Mouse (Mus musculus) hindbrain, embryonic 14.5 days (tissue): ENCODE results near the gene Fthl17b. TPM values are rescaled to one million over a fixed set of nuclear protein-coding genes. Genes with fewer than 3 reads are reported as not detected.
"Not testable (repeated sequence)": the region's sequence is repeated elsewhere in the genome, so short reads cannot be mapped to it uniquely, and the experiment has no call there.

Source experiments
- ATAC-seq: fragments of 200-750 bp; cut with Nextera tagmentation; 2 replicates; pipeline ENCODE4 v1.8.0; 2017; ENCODE audit warnings: moderate number of reproducible peaks, mild to moderate bottlenecking, moderate TSS enrichment, moderate library complexity; ENCODE audit not compliant: low FRiP score
- DNase-seq: peaks from one replicate; pipeline ENCODE4 v3.0.0-alpha.2; 2015; ENCODE audit warnings: low spot score
- H3K27ac ChIP-seq: fragments of 300-500 bp; sonication (generic); 2 replicates; pipeline ENCODE4 v1.5.1; 2014; ENCODE audit warnings: mild to moderate bottlenecking, moderate library complexity
- H3K27me3 ChIP-seq: fragments of 300-500 bp; sonication (generic); 2 replicates; pipeline ENCODE4 v1.6.1; 2014; ENCODE audit warnings: mild to moderate bottlenecking, low read length, mixed read lengths; ENCODE audit not compliant: control insufficient read depth, insufficient read depth
- H3K36me3 ChIP-seq: fragments of 300-500 bp; sonication (generic); replicated peaks from 2 replicates; pipeline ENCODE4 v1.6.1; 2014; ENCODE audit not compliant: control insufficient read depth, insufficient read depth
- H3K4me1 ChIP-seq: fragments of 300-500 bp; sonication (generic); replicated peaks from 2 replicates; pipeline ENCODE4 v1.6.1; 2014; ENCODE audit warnings: antibody characterized with exemption, low read length, mixed read lengths; ENCODE audit not compliant: control insufficient read depth, insufficient read depth
- H3K4me2 ChIP-seq: fragments of 300-500 bp; sonication (generic); replicated peaks from 2 replicates; pipeline ENCODE4 v1.6.1; 2014; ENCODE audit warnings: mild to moderate bottlenecking, moderate library complexity
- H3K4me3 ChIP-seq: fragments of 300-500 bp; sonication (generic); replicated peaks from 2 replicates; pipeline ENCODE4 v1.5.1; 2014; ENCODE audit warnings: mild to moderate bottlenecking, low read length
- H3K9ac ChIP-seq: fragments of 300-500 bp; sonication (generic); 2 replicates; pipeline ENCODE4 v1.6.1; 2014
- H3K9me3 ChIP-seq: fragments of 300-500 bp; sonication (generic); 2 replicates; pipeline ENCODE4 v1.6.1; 2016; ENCODE audit warnings: low read length; ENCODE audit not compliant: control insufficient read depth
- WGBS: fragments of 180-500 bp; shearing (Covaris S2); extraction: QIAGEN DNeasy Blood & Tissue Kit; methylation state at CpG from one replicate; pipeline ENCODE4 v1.1.7; 2014; 5-methylcytosine and 5-hydroxymethylcytosine counted together
- polyA plus RNA-seq: library from polyadenylated mRNA; unstranded; fragments of >200 nt; fragmentation: Nextera tagmentation; extraction: Ambion mirVana; gene quantifications from 2 replicates; pipeline ENCODE4 v1.2.1, GENCODE M21; 2014

Gene Fthl17b
- not detected in 2 replicates for polyA plus RNA-seq

- not testable (repeated sequence) for H3K9ac ChIP-seq, H3K27ac ChIP-seq, DNase-seq, H3K4me1 ChIP-seq, H3K4me3 ChIP-seq, H3K27me3 ChIP-seq, H3K9me3 ChIP-seq, H3K36me3 ChIP-seq, H3K4me2 ChIP-seq, ATAC-seq
- 95% methylated on average over 4 of the region's 11 CpGs for WGBS
Measured at GRCm38 (mm10) chrX:8962875-8963274, at the start of gene Fthl17b. Gene Fthl17b, minus strand, starts transcription at chrX:8962975.

GRCm38 (mm10) chrX:8986655-8987054, 23.9 kb upstream of the Fthl17b start, which contains the start of gene Fthl17d:
Gene Fthl17d, minus strand, starts transcription at chrX:8986755.
- ATAC-seq, H3K36me3 ChIP-seq, H3K9ac ChIP-seq, H3K9me3 ChIP-seq, H3K27me3 ChIP-seq, H3K4me3 ChIP-seq, H3K4me1 ChIP-seq, DNase-seq, H3K27ac ChIP-seq, H3K4me2 ChIP-seq: not testable (repeated sequence)
- no CpG with 5 or more reads among the region's 9 CpGs for WGBS

- H3K9me3 ChIP-seq, ATAC-seq, DNase-seq, H3K27me3 ChIP-seq, H3K4me1 ChIP-seq, H3K27ac ChIP-seq, H3K9ac ChIP-seq, H3K36me3 ChIP-seq, H3K4me3 ChIP-seq, H3K4me2 ChIP-seq: not testable (repeated sequence)
- WGBS: no CpG with 5 or more reads among the region's 11 CpGs
Measured at GRCm38 (mm10) chrX:8976459-8976858, 13.7 kb upstream of the Fthl17b start, which contains the start of gene Fthl17c. Gene Fthl17c, minus strand, starts transcription at chrX:8976559.

GRCm38 (mm10) chrX:8964618-8965017, 1.8 kb upstream of the Fthl17b start:
- H3K4me3 ChIP-seq, DNase-seq, H3K27me3 ChIP-seq, H3K36me3 ChIP-seq, H3K27ac ChIP-seq, H3K9ac ChIP-seq, H3K4me1 ChIP-seq, ATAC-seq, H3K4me2 ChIP-seq, H3K9me3 ChIP-seq: not testable (repeated sequence)
- 60% methylated on average over 4 of the region's 4 CpGs for WGBS

- ATAC-seq: peak; percentile 88; the same call in 1 of the 2 replicates
- WGBS: 16% methylated on average over 6 of the region's 7 CpGs
- not testable (repeated sequence) for H3K9ac ChIP-seq, H3K4me2 ChIP-seq, H3K36me3 ChIP-seq, H3K4me3 ChIP-seq, H3K27ac ChIP-seq, H3K4me1 ChIP-seq, H3K9me3 ChIP-seq, H3K27me3 ChIP-seq
- DNase-seq: peak; percentile 90
Measured at GRCm38 (mm10) chrX:8948130-8948805, 14.5 kb downstream of the Fthl17b start.

- Histone ChIP-seq H3K4me3 (no peak overlapping the region), H3K27ac (no peak overlapping the region), H3K9ac (no peak overlapping the region), H3K4me1 (no peaks in the 10 kb centered on the region), H3K36me3 (no peaks in the 10 kb centered on the region), H3K27me3 (no peaks in the 10 kb centered on the region), H3K4me2 (no peak overlapping the region), H3K9me3 (no peaks in the 10 kb centered on the region)
- DNase-seq: no peak
- ATAC-seq: no peak
- 72% methylated on average over 8 of the region's 8 CpGs for WGBS
Measured at GRCm38 (mm10) chrX:8944041-8944440, 18.7 kb downstream of the Fthl17b start.

DNA sequence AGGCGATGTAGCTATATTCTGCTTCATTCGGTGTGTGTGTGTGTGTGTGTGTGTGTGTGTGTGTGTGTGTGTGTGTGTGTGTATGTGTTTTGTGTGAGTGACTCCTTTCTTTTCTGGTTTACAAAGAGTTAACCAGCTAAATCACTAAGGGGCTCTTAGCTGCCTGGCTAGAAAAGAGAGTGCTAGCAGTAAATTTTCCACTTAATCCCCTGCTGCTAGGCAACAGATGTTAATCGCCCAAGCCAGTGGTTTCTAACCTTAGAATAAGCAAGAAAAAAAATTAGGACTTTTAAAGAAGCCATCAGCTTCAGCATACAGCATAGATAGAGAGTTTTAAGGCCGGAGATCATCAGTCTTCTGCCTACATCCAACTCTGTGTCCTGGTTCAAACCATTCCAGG, 35.5 kb downstream of the Fthl17b start:
- no peaks in the 10 kb centered on the region for H3K27me3 ChIP-seq
- no peak for DNase-seq
- no peak for ATAC-seq
- H3K9ac ChIP-seq: no peak overlapping the region
- no peak overlapping the region for H3K4me3 ChIP-seq
- H3K27ac ChIP-seq: no peak overlapping the region
- H3K4me1 ChIP-seq: no peaks in the 10 kb centered on the region
- no peaks in the 10 kb centered on the region for H3K36me3 ChIP-seq
- no peak overlapping the region for H3K4me2 ChIP-seq
- no peaks in the 10 kb centered on the region for H3K9me3 ChIP-seq
- 32% methylated on average over 4 of the region's 4 CpGs for WGBS

DNA sequence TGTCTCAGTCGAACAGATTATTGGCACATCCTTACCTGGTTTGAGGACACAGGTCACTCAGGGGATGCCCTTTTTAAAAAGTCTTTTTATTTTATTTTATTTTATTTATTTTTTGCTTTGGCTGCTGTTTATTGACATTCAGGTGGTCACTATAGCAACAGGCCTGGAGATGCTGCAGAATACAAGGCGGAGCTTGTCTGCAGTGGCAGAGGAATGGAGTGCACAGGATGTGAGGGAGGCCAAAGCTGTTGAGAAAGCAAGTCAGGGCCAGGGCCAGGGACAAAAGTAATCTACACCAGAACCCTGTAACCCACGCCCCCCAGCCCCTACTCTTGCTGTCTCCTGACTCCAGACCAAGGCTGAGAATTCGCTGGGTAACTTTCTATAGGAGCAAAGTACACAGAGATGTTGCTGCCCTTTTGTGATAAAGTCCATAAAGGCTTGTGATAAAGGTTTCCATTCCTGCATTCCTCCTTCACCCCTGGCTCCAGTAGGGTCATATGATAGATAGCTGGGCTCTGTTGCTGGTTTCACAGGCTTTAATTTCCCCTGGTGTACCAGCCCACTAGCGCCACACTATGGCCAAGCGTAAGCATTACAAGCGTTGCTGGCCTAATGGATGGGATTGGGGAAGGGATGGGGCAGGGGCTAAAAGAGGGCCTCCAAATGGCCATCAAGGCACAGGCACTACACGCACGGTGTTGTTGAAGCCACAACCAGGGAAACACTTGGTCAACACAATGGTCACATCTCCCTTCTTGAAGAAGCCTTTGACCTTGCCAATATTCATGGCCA, 40.8 kb downstream of the Fthl17b start:
- ATAC-seq (no peak), DNase-seq (no peak)
- Histone ChIP-seq H3K36me3 (no peaks in the 10 kb centered on the region), H3K27me3 (no peaks in the 10 kb centered on the region), H3K27ac (no peak overlapping the region), H3K9me3 (no peaks in the 10 kb centered on the region), H3K4me3 (no peak overlapping the region), H3K9ac (no peak overlapping the region), H3K4me1 (no peaks in the 10 kb centered on the region), H3K4me2 (no peak overlapping the region)
- 58% methylated on average over 9 of the region's 9 CpGs for WGBS

DNA sequence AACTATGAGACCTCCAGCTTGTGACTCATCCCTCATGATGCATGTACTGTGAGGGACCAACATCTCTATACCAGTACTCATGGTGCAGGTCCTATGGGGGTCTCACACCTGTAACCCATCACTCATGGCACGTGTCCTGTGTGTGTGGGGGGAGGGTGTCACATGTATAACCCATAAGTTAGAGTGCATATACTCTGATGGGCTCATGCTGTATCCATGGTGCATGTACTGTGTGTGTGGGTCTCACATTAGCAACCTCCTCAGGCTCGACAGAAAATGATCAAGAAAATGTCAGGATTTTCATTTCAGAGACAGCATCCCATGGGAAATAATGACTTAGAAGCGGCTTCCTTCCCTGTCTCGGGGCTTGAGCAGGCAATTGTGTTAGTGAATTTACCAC, 41.7 kb downstream of the Fthl17b start:
- no peak overlapping the region for H3K4me3 ChIP-seq
- DNase-seq: no peak
- no peaks in the 10 kb centered on the region for H3K4me1 ChIP-seq
- no peaks in the 10 kb centered on the region for H3K9me3 ChIP-seq
- H3K4me2 ChIP-seq: no peak overlapping the region
- H3K9ac ChIP-seq: no peak overlapping the region
- H3K27me3 ChIP-seq: no peaks in the 10 kb centered on the region
- no peaks in the 10 kb centered on the region for H3K36me3 ChIP-seq
- peak; percentile 43; the same call in 1 of the 2 replicates for ATAC-seq
- no peak overlapping the region for H3K27ac ChIP-seq
- WGBS: 71% methylated on average over 4 of the region's 4 CpGs
